Mouse (Mus musculus) stomach, embryonic 16.5 days (tissue): ENCODE data around the gene Pigm. TPM values are rescaled to one million over a fixed set of nuclear protein-coding genes. Genes with fewer than 3 reads are reported as not detected.

ENCODE experiments used
- ATAC-seq: fragments of 200-750 bp; cut with Nextera tagmentation; 2 replicates; pipeline ENCODE4 v1.8.0; 2017; ENCODE audit warnings: moderate number of reproducible peaks, moderate TSS enrichment; ENCODE audit not compliant: insufficient read depth, low FRiP score
- H3K27ac ChIP-seq: fragments of 300-500 bp; sonication (generic); 2 replicates; pipeline ENCODE4 v1.5.1; 2014; ENCODE audit warnings: low read length
- H3K27me3 ChIP-seq: fragments of 300-500 bp; sonication (generic); 2 replicates; pipeline ENCODE4 v1.6.1; 2014; ENCODE audit warnings: low read length, control low read depth, mixed read lengths; ENCODE audit not compliant: control insufficient read depth, insufficient read depth
- H3K36me3 ChIP-seq: fragments of 300-500 bp; sonication (generic); 2 replicates; pipeline ENCODE4 v1.6.1; 2014; ENCODE audit warnings: low read length; ENCODE audit not compliant: control insufficient read depth, insufficient read depth
- H3K4me1 ChIP-seq: fragments of 300-500 bp; sonication (generic); 2 replicates; pipeline ENCODE4 v1.6.1; 2014; ENCODE audit warnings: low read length, control low read depth, mixed read lengths; ENCODE audit not compliant: control insufficient read depth, insufficient read depth
- H3K4me2 ChIP-seq: fragments of 300-500 bp; sonication (generic); 2 replicates; pipeline ENCODE4 v1.6.1; 2014; ENCODE audit warnings: low read depth, low read length, mixed read lengths
- H3K4me3 ChIP-seq: fragments of 300-500 bp; sonication (generic); replicated peaks from 2 replicates; pipeline ENCODE4 v1.5.1; 2014; ENCODE audit warnings: mild to moderate bottlenecking, low read length
- H3K9ac ChIP-seq: fragments of 300-500 bp; sonication (generic); 2 replicates; pipeline ENCODE4 v1.6.1; 2014; ENCODE audit warnings: low read length
- H3K9me3 ChIP-seq: fragments of 300-500 bp; sonication (generic); replicated peaks from 2 replicates; pipeline ENCODE4 v1.6.1; 2016; ENCODE audit warnings: low read length, control low read depth; ENCODE audit not compliant: control insufficient read depth
- WGBS: fragments of 180-500 bp; shearing (Covaris S2); extraction: QIAGEN DNeasy Blood & Tissue Kit; methylation state at CpG from one replicate; pipeline ENCODE4 v1.1.7; 2014; 5-methylcytosine and 5-hydroxymethylcytosine counted together
- polyA plus RNA-seq: library from polyadenylated mRNA; unstranded; fragments of >200 nt; fragmentation: Nextera tagmentation; extraction: Ambion mirVana; gene quantifications from 2 replicates; pipeline ENCODE4 v1.2.1, GENCODE M21; 2015

The Pigm gene
- polyA plus RNA-seq = 6.1 and 6.4 TPM in 2 replicates

DNA sequence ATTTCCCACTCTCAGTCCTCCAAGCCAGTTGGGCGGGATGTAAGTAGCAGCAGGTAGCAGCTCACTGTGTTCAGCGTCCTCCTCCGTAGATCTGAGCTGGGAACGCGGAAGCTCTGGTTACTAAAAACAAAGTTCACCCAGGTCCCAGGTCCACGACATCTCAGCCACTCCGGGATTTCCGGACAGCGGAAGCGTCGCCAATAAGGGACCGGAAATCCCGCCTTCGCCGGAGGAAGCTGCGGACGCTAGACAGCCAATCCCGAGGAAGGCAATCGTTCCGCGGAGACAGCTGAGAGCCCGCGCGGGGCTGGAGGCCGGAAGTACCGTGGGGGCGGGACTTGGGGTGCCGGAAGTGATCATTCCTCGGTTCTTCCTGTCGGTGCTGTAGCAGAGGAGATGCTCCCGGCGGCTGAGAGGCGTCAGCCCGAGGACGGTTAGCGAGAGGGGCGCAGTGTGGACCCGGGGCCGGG, at the start of gene Pigm:
Gene Pigm (plus strand): TSS at position 349 of the 470 bp plus-strand sequence.
- under 1% methylated on average over 39 of the region's 39 CpGs for WGBS
- ATAC-seq = peak; percentile 98
- peak within 1 kb of the TSS; percentile 98 for H3K4me2 ChIP-seq

GRCm38 (mm10) chr1:172326684-172327083, 49.7 kb upstream of the Pigm start:
- Histone ChIP-seq H3K27me3 (peaks cover 48% of the 10 kb centered on the region), H3K4me1 (0 out of 2 replicates have a peak, but pooled peaks cover 7% of the 10 kb centered on the region), H3K9ac (peak overlapping the region; percentile 62; the same call in 1 of the 2 replicates), H3K4me3 (peak overlapping the region; percentile 46), H3K27ac (no peak overlapping the region), H3K36me3 (no peaks in the 10 kb centered on the region), H3K4me2 (peak overlapping the region; percentile 83), H3K9me3 (no peaks in the 10 kb centered on the region)
- no peak for ATAC-seq
- 50% methylated on average over 11 of the region's 11 CpGs for WGBS

More for the DNA sequence above, at the start of gene Pigm:
- Histone ChIP-seq H3K4me3 (peak within 1 kb of the TSS; percentile 99), H3K36me3 (0 out of 2 replicates have a peak, but pooled peaks cover 3% of the 10 kb centered on the region), H3K9ac (peak within 1 kb of the TSS; percentile 90), H3K4me1 (peaks cover 24% of the 10 kb centered on the region), H3K9me3 (no peaks in the 10 kb centered on the region), H3K27ac (peak within 1 kb of the TSS; percentile 79), H3K27me3 (no peaks in the 10 kb centered on the region)

GRCm38 (mm10) chr1:172327206-172328001, 48.9 kb upstream of the Pigm start:
- Histone ChIP-seq H3K4me1 (0 out of 2 replicates have a peak, but pooled peaks cover 7% of the 10 kb centered on the region), H3K9ac (no peak overlapping the region), H3K27me3 (peaks cover 48% of the 10 kb centered on the region), H3K4me3 (no peak overlapping the region), H3K36me3 (no peaks in the 10 kb centered on the region), H3K4me2 (no peak overlapping the region), H3K9me3 (no peaks in the 10 kb centered on the region), H3K27ac (no peak overlapping the region)
- ATAC-seq = no peak
- WGBS = 80% methylated on average over 16 of the region's 16 CpGs

DNA sequence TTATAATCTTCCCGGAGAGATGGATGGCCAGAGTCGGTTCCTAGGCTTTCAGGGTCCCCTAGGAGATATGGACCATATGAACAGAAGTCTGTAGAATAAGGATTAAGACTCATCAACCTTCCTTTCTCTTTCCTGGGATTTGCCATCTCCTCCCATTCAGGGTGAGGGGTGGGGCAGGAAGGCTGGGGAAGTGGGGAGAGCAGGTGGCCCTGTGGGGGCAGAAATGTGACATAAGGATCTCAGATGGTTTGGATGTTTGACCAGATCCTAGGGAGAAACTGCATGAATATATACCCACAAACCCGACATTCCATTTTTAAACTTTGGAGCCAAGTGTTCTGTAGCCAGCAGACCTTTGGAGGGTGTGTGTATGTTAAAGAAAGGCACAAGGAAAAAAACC, 48.3 kb upstream of the Pigm start:
- Histone ChIP-seq H3K36me3 (no peaks in the 10 kb centered on the region), H3K4me3 (no peak overlapping the region), H3K9me3 (no peaks in the 10 kb centered on the region), H3K27me3 (peaks cover 48% of the 10 kb centered on the region), H3K27ac (no peak overlapping the region), H3K4me1 (0 out of 2 replicates have a peak, but pooled peaks cover 7% of the 10 kb centered on the region), H3K4me2 (no peak overlapping the region), H3K9ac (no peak overlapping the region)
- WGBS = 80% methylated on average over 3 of the region's 3 CpGs
- ATAC-seq = no peak

GRCm38 (mm10) chr1:172328461-172328860, 47.9 kb upstream of the Pigm start:
- H3K4me1 ChIP-seq = 0 out of 2 replicates have a peak, but pooled peaks cover 7% of the 10 kb centered on the region
- 70% methylated on average over 7 of the region's 7 CpGs for WGBS
- no peak overlapping the region for H3K4me3 ChIP-seq
- peaks cover 49% of the 10 kb centered on the region for H3K27me3 ChIP-seq
- no peak overlapping the region for H3K27ac ChIP-seq
- no peak for ATAC-seq
- H3K9me3 ChIP-seq = no peaks in the 10 kb centered on the region
- H3K4me2 ChIP-seq = no peak overlapping the region
- no peak overlapping the region for H3K9ac ChIP-seq
- H3K36me3 ChIP-seq = no peaks in the 10 kb centered on the region

- H3K27me3 ChIP-seq = peaks cover 53% of the 10 kb centered on the region
Observed at GRCm38 (mm10) chr1:172329131-172329530, 47.2 kb upstream of the Pigm start, which contains the start of gene Kcnj9. Gene Kcnj9, minus strand, starts transcription at chr1:172329318.

GRCm38 (mm10) chr1:172329616-172330015, 46.7 kb upstream of the Pigm start:
- Histone ChIP-seq H3K27me3 (peaks cover 53% of the 10 kb centered on the region), H3K36me3 (no peaks in the 10 kb centered on the region), H3K4me1 (0 out of 2 replicates have a peak, but pooled peaks cover 7% of the 10 kb centered on the region), H3K4me2 (no peak overlapping the region), H3K27ac (no peak overlapping the region), H3K4me3 (no peak overlapping the region), H3K9ac (no peak overlapping the region), H3K9me3 (no peaks in the 10 kb centered on the region)
- WGBS = 64% methylated on average over 6 of the region's 6 CpGs
- ATAC-seq = no peak

More at GRCm38 (mm10) chr1:172329131-172329530, 47.2 kb upstream of the Pigm start, which contains the start of gene Kcnj9:
- H3K9me3 ChIP-seq = no peaks in the 10 kb centered on the region
- H3K27ac ChIP-seq = no peak within 1 kb of the TSS
- ATAC-seq = no peak
- H3K4me1 ChIP-seq = 0 out of 2 replicates have a peak, but pooled peaks cover 7% of the 10 kb centered on the region
- H3K4me2 ChIP-seq = no peak within 1 kb of the TSS
- no peak within 1 kb of the TSS for H3K4me3 ChIP-seq
- no peaks in the 10 kb centered on the region for H3K36me3 ChIP-seq
- WGBS = 20% methylated on average over 9 of the region's 9 CpGs
- H3K9ac ChIP-seq = no peak within 1 kb of the TSS

- peaks cover 37% of the 10 kb centered on the region for H3K27me3 ChIP-seq
- no peaks in the 10 kb centered on the region for H3K36me3 ChIP-seq
- H3K9ac ChIP-seq = no peak overlapping the region
- no peak overlapping the region for H3K4me3 ChIP-seq
- H3K27ac ChIP-seq = no peak overlapping the region
- no peaks in the 10 kb centered on the region for H3K9me3 ChIP-seq
- no peak for ATAC-seq
- no peak overlapping the region for H3K4me2 ChIP-seq
- H3K4me1 ChIP-seq = 0 out of 2 replicates have a peak, but pooled peaks cover under 1% of the 10 kb centered on the region
- WGBS = 72% methylated on average over 8 of the region's 8 CpGs
Observed at GRCm38 (mm10) chr1:172331422-172331947, 44.9 kb upstream of the Pigm start.

DNA sequence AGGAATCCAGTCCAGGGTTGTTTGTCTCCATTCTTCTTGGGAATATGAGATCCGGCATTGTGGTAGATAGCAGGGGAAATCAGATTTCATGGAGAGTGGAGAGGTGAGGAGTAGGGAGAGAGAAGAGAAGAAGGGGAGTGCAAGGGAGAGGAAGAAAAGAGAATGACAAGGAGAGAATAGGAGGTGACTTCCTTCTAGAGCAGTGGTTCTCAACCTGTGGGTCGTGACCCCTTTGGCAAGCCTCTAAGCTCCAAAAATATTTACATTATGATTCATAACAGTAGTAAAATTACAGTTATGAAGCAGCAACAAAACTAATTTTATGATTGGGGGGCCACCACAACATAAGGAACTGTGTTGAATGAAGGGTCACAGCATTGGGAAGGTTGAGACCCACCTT, 43.4 kb upstream of the Pigm start:
- ATAC-seq = no peak
- Histone ChIP-seq H3K9me3 (no peaks in the 10 kb centered on the region), H3K27me3 (peaks cover 23% of the 10 kb centered on the region), H3K4me3 (no peak overlapping the region), H3K4me1 (no peaks in the 10 kb centered on the region), H3K9ac (no peak overlapping the region), H3K27ac (no peak overlapping the region), H3K36me3 (no peaks in the 10 kb centered on the region), H3K4me2 (no peak overlapping the region)
- WGBS = 83% methylated on average over 2 of the region's 2 CpGs
